Mouse (Mus musculus): Measurements from ENCODE around the gene Fam186a.
A peak's percentile ranks its signal among the peaks of the same experiment; 100 is the strongest.
"Not testable (repeated sequence)": the region's sequence is repeated elsewhere in the genome, so short reads cannot be mapped to it uniquely, and the experiment has no call there.

The Fam186a gene

DNA sequence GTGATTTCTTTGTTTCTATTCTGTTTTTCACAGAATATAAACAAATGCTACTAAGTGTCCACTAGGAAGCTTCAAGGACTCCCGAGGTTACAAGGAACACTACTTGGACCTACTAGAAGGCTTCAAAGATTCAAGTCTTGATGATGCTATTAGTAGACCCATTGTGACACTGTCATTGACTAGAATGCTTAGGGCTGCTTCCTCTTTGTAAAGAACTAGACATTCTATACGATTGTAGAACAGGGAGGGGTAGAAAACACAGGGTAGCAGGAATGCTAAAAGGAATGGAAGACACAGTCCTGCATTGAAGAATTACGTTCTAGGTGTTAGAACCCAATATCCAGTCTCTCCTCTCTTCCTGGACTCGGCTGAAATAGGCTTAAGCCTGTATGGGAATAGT lies at the start of gene Fam186a:
TSS of gene Fam186a (minus strand) at position 101 of the 400 bp plus-strand sequence.
- DNase-seq (ENCODE audit: low spot score in 2 of 2) = no peak

- DNase-seq (ENCODE audit: low spot score in 2 of 2) = no peak
These were observed 39.3 kb upstream of the Fam186a start for GRCm38 (mm10) chr15:100006180-100006579.

DNA sequence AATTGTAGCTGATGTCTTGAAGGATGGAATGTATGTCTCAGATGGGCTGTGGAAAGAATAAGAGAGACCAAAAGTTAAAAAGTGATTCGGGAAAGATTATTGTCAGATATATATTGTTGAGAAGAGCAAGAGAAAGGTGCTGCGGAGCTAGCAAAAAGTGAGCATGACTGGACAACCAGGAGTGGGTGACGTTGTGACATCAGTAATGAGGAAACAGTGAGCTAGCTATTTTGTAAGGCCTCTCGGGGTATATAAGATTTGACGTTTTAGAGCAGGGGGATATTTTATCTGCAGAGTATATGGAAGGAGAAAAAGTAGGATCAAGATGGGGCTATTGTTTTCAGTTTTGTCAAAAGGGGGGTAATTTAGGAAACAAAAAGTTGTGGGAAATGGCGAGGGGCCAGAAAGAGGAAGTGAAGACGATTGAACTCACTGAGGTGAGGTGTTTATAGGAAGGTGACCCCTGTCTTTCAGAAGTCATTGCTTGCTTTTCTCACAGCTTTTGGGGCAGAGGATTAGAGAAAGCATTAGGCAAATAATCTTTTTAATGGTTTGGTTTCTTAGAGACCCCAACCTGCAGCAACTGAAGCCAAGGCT lies 37.9 kb upstream of the Fam186a start:
- no peak for DNase-seq (ENCODE audit: low spot score in 2 of 2)

- DNase-seq (ENCODE audit: low spot score in 2 of 2) = no peak
These were observed 32.5 kb upstream of the Fam186a start for GRCm38 (mm10) chr15:99999390-99999789.

DNA sequence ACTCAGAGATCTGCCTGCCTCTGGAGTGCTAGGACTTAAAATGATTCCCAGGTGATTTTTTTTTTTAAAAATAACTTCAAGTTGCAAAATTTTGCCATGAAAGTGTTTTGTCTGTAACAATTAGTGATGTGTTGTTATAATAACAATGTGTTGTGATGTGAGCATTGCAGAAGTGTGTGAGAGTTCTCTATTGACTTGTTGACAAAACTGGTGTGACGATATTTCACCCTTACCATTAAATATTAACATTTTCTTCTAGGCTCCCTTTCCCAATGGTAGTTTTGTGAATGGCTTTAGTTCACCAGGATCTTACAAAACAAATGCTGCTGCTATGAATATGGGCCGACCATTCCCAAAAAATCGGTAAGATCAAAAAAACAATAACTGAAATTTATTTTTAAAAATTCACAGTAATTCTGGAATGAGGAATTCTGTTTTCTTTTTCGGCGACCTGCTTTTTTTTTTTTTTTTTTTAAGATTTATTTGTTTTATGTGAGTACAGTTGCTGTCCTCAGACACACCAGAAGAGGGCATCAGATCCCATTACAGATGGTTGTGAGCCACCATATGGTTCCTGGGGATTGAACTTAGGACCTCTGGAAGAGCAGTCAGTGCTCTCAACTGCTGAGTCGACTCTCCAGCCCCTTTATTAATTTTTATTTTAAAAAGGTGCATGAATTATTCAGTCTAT lies 30.4 kb upstream of the Fam186a start:
- DNase-seq (ENCODE audit: low spot score in 2 of 2) = no peak

DNA sequence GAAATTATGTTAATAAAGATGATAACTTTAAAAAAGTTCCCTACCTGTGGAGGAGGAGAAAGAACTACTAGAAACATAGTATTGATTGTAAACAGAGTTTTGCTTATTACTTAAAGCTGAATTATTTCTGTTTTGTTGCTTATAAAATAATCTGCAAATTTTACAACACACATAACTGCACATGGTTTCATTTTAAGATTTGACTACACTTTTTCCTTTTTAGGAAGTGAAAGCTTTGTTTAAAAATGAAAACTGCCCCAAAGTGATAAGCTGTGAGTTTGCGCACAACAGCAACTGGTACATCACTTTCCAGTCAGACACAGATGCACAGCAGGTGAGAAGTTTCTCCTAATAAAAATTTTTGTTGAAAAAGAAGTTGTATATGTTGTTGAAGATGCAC lies 26.2 kb upstream of the Fam186a start:
- no peak for DNase-seq (ENCODE audit: low spot score in 2 of 2)

GRCm38 (mm10) chr15:99979715-99980114 lies 12.9 kb upstream of the Fam186a start:
- DNase-seq (ENCODE audit: low spot score in 2 of 2) = no peak

GRCm38 (mm10) chr15:99979266-99979665 lies 12.4 kb upstream of the Fam186a start:
- no peak for DNase-seq (ENCODE audit: low spot score in 2 of 2)

DNA sequence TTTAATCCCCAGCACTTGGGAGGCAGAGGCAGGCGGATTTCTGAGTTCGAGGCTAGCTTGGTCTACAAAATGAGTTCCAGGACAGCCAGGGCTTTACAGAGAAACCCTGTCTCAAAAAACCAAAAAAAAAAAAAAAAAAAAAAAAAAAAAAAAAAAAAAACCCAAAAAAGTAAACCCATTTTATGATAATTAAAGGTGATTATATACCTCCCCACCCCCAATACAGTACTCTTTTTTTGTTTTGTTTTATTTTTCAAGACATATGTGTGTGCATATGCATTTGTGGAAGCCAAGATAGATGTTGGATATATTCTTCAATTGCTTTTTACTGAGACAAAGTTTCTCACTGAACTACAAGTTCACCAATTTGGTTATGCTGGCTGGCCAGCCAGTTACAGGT lies 9.3 kb upstream of the Fam186a start:
- DNase-seq (ENCODE audit: low spot score in 2 of 2) = not testable (repeated sequence)

DNA sequence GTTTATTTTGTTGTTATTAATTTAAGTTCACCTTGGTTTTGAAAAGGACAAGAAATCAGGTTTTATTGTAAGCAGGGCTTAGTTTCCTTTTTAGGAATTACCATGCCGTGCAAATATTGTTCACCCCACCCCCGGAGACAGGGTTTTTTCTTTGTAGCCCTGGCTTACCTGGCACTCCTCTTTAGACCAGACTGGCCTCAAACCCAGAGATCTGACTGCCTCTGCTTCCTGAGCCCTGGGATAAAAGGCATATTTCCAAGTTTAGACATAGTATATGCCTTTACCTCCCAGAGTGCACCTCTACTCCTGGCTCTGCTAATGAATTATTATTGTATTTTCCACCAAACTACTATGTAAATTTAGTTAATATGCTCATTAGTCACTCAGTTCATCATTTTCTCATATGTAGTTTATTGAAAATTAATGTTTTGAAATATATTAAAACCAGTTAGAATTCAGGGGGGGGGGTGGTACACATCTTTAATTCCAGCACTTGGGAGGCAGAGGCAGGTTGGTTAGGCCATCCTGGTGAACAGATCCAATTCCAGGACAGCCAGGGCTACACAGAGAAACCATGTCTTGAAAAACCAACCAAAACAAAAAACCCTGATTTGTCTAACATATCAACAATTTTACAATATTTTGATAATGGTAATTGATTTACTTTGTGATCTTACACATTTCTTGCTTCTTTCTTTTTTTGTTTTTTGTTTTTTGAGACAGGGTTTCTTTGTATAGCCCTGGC lies 7.8 kb upstream of the Fam186a start:
- no peak for DNase-seq (ENCODE audit: low spot score in 2 of 2)

- DNase-seq (ENCODE audit: low spot score in 2 of 2) = peak; percentile 22 to 25
These were observed 6.4 kb upstream of the Fam186a start for GRCm38 (mm10) chr15:99972989-99973911.

- DNase-seq (ENCODE audit: low spot score in 2 of 2) = peak; percentile 96
These were observed 5.6 kb upstream of the Fam186a start for GRCm38 (mm10) chr15:99972361-99972988.

DNA sequence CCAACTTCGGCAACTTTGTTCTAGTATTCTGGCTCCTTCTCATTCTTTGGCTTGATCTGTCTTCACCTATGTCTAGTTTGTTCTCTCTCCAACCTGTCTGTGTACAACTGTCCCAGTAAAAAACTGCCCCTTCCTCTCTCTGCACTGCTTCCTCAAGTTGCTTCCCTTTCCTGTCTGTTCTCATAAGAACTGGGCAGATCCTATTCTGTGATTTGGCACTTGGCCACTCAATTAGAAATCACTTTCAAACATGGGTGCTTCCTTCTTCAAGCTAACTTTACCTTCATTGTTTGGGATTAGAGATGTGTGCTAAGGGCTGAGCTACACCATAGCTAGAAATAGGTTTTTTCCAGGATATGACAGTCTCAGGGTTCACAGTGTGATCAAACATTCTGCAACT lies 3.7 kb upstream of the Fam186a start:
- DNase-seq (ENCODE audit: low spot score in 2 of 2) = no peak

- DNase-seq (ENCODE audit: low spot score in 2 of 2) = not testable (repeated sequence)
These were observed 2.9 kb upstream of the Fam186a start, which contains the start of gene Larp4 for GRCm38 (mm10) chr15:99969765-99970164. Larp4 (plus strand) TSS chr15:99970065.

DNA sequence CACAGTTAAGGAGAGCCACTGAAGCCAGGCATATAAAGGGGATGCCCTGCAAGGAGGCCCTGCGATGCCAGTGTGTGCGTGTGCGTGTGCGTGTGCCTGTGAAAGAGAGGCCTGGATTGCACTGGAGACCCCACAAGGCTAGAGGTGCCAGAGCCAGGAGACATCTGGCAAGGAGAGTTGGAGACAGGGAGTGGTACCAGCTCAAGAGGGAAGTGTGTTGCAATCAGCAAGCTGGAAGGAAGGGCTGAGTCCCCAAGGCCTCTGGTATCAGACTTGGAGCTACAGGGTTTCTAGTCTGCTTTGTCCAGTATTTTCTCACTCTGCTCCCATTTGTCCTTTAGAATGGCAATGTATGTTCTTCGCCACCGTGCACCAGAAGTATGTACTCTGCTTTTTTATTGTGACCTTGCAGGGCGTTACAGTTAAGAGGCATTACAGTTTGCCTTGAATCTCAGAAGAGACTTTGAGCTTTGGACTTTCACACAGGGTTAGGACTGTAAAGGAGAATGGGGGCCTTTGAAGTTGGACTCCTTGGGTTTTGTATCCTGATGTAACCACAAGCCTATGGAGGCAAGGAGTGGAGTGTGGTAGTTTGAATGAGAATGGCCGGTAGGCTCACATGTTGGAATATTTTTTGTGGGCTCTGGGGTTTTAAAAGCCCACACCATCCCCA lies 1.6 kb downstream of the Fam186a start:
- DNase-seq (ENCODE audit: low spot score in 2 of 2) = peak in 1 of 2 experiments; percentile 22

- no peak for DNase-seq (ENCODE audit: low spot score in 2 of 2)
These were observed 11.5 kb downstream of the Fam186a start for GRCm38 (mm10) chr15:99955324-99955723.

GRCm38 (mm10) chr15:99940970-99941630 lies 25.8 kb downstream of the Fam186a start:
- DNase-seq (ENCODE audit: low spot score in 2 of 2) = no peak

GRCm38 (mm10) chr15:99940426-99940825 lies 26.4 kb downstream of the Fam186a start:
- DNase-seq (ENCODE audit: low spot score in 2 of 2) = no peak

DNA sequence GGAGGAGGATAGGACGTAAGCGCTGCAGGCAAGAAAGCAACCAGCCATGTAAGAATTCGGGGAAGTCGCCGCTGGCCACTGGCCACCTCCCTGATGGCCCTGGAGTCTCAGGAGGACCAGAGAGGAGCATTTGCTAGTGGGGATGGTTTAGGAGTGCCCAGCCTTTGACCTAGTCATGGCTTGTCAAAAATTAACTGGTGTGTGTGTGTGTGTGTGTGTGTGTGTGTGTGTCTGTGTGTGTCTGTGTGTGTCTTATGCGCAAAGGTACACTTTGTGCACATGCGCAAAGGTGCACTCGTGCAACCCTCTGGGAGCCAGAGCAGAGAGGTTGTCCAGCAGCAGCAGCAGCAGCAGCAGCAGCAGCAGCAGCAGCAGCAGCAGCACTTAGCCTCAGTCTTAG lies 29.0 kb downstream of the Fam186a start:
- DNase-seq (ENCODE audit: low spot score in 2 of 2) = no peak

DNA sequence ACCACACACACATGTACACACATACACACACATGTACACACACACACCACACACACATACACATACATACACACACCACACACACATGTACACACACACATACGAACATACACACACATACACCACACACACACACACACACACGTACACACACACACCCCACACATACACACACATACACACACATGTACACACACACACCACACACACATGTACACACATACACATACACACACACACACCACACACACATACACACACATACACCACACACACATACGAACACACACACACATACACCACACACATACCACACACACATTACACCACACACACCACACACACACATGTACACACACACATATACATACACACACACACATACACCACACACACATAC lies 30.2 kb downstream of the Fam186a start:
- no peak for DNase-seq (ENCODE audit: low spot score in 2 of 2)
